Mouse (Mus musculus): ENCODE results near the gene Gm20388. TPM values are rescaled to one million over a fixed set of nuclear protein-coding genes. Genes with fewer than 3 reads are reported as not detected.
"Not testable (repeated sequence)": the region's sequence is repeated elsewhere in the genome, so short reads cannot be mapped to it uniquely, and the experiment has no call there.

Gm20388 gene
- polyA plus RNA-seq, 1 experiment from 2014 or later, result not detected

DNA sequence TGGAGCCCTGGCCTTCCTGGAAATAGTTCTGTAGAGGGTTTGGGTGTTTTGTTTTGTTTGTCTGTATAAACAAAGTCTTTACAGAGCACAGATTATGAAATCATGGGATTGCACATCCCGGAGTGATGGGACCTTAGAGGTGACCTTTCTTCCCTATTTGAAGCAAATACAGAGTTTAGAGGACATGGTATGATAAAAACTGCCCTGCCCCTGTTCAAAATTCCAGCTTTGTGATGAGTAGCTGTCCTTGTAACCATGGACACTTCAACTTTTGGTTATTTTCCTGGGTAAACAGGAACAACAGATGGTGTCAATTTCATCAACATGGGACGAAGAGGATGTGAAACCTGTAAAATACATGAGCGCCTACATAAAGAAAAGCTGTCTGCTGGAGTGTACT lies 3133.3 kb downstream of the Gm20388 start:
- Histone ChIP-seq H3K4me3 (ENCODE audit: control insufficient read depth in 1 of 2, insufficient read depth in 1 of 2, low read depth in 1 of 2, low read length in 2 of 2) (no peak overlapping the region), H3K27me3 (ENCODE audit: control insufficient read depth, insufficient read depth, low read length) (no peaks in the 10 kb centered on the region), H3K9ac (ENCODE audit: low read length) (no peak overlapping the region), H3K4me1 (ENCODE audit: control insufficient read depth in 2 of 2, insufficient read depth in 2 of 2, low read length in 2 of 2) (peaks cover 4 to 30% of the 10 kb centered on the region in 2 experiments; a peak in 2 of 4 replicates), H3K36me3 (ENCODE audit: control insufficient read depth, insufficient read depth, low read length) (0 out of 2 replicates have a peak, but pooled peaks cover 6% of the 10 kb centered on the region), H3K27ac (replicated peaks in 1 of 2; ENCODE audit: control insufficient read depth in 1 of 2, insufficient read depth in 1 of 2, low read depth in 2 of 2, low read length in 2 of 2) (no peak overlapping the region), H3K9me3 (ENCODE audit: control insufficient read depth, low read length) (no peaks in the 10 kb centered on the region), H3K4me2 (ENCODE audit: low read length) (no peak overlapping the region)
- no peak for ATAC-seq (ENCODE audit: insufficient number of reproducible peaks, insufficient read depth, low FRiP score, low read depth)
- 87% methylated on average over 3 of the region's 3 CpGs for WGBS

DNA sequence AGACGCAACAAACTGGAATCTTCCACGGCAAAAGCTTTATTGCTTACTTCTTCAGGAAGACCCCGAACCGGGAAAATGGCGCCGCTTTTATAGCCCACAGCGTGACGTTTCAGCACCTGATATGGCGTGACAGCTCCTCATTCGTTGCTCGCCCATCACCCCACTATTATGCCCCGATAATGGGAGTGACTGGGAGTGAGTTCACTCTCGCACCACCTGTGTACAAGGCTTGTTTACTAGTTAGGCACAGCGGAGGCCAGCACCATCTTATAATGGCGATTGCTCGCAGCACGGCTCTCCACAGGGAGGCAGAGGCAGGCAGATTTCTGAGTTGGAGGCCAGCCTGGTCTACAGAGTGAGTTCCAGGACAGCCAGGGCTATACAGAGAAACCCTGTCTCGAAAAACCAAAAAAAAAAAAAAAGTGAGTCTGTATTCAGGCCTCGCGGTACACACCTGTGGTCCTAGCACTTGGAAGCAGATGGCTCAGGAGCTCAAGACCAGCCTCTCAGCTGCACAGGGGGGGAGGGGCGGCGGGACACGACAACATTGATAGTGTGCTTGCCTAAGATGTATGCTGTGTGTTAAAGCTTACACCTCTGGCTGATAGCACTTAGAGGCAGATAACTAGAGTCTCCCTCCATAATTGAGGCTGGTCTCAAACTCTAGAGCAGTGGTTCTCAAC lies 3134.2 kb downstream of the Gm20388 start:
- H3K27ac ChIP-seq (replicated peaks in 1 of 2; ENCODE audit: control insufficient read depth in 1 of 2, insufficient read depth in 1 of 2, low read depth in 2 of 2, low read length in 2 of 2); ATAC-seq (ENCODE audit: insufficient number of reproducible peaks, insufficient read depth, low FRiP score, low read depth); H3K4me2 ChIP-seq (ENCODE audit: low read length); H3K9ac ChIP-seq (ENCODE audit: low read length); H3K9me3 ChIP-seq (ENCODE audit: control insufficient read depth, low read length); H3K27me3 ChIP-seq (ENCODE audit: control insufficient read depth, insufficient read depth, low read length); H3K36me3 ChIP-seq (ENCODE audit: control insufficient read depth, insufficient read depth, low read length); H3K4me3 ChIP-seq (ENCODE audit: control insufficient read depth in 1 of 2, insufficient read depth in 1 of 2, low read depth in 1 of 2, low read length in 2 of 2): not testable (repeated sequence)
- H3K4me1 ChIP-seq (ENCODE audit: control insufficient read depth in 2 of 2, insufficient read depth in 2 of 2, low read length in 2 of 2), result peaks cover 2 to 21% of the 10 kb centered on the region in 2 experiments; a peak in 2 of 4 replicates
- 91% methylated on average over 22 of the region's 23 CpGs for WGBS

DNA sequence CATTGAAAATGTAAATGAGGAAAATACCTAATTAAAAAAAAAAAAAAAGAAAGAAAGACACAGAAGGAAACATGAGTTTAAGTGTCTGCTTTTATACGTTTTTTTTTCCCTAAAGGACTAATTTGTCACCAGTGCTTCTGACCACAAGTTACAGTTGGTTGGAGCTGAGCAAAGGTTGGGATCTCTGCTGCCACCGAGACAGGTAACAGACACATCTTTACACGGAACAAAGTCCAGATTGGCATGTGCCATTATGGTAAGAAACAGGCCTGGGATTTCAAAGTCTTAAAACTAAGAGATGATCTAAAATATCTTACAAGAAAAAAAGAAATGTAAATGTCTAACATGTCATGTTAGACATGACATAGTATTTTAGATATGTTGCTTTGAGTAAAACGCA lies 3136.1 kb downstream of the Gm20388 start:
- Histone ChIP-seq H3K36me3 (ENCODE audit: control insufficient read depth, insufficient read depth, low read length) (0 out of 2 replicates have a peak, but pooled peaks cover 6% of the 10 kb centered on the region), H3K27me3 (ENCODE audit: control insufficient read depth, insufficient read depth, low read length) (no peaks in the 10 kb centered on the region), H3K4me2 (ENCODE audit: low read length) (no peak overlapping the region), H3K27ac (replicated peaks in 1 of 2; ENCODE audit: control insufficient read depth in 1 of 2, insufficient read depth in 1 of 2, low read depth in 2 of 2, low read length in 2 of 2) (no peak overlapping the region), H3K4me3 (ENCODE audit: control insufficient read depth in 1 of 2, insufficient read depth in 1 of 2, low read depth in 1 of 2, low read length in 2 of 2) (no peak overlapping the region), H3K9ac (ENCODE audit: low read length) (no peak overlapping the region), H3K9me3 (ENCODE audit: control insufficient read depth, low read length) (no peaks in the 10 kb centered on the region), H3K4me1 (ENCODE audit: control insufficient read depth in 2 of 2, insufficient read depth in 2 of 2, low read length in 2 of 2) (peaks cover 2 to 11% of the 10 kb centered on the region in 2 experiments; a peak in 2 of 4 replicates)
- WGBS, result 73% methylated on average over 4 of the region's 4 CpGs
- ATAC-seq (ENCODE audit: insufficient number of reproducible peaks, insufficient read depth, low FRiP score, low read depth), result no peak

DNA sequence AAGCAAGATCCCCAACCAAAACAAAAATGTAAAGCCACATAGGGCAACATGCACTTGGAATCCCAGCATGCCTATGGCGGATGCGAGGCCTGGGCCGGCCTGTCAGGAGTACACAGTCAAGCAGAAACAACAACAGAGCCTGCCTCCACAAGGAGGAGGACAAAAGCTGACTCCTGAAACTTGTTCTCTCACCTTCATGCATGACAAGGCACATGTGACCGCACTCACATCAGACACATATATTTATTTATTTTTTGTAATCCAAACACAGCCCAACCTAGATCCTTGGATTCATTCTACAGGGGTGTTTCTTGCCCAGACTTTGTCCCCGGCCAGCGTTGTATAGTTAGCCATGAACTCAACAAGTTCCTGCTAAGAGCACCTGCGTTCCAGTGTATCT lies 3137.2 kb downstream of the Gm20388 start:
- no peak for ATAC-seq (ENCODE audit: insufficient number of reproducible peaks, insufficient read depth, low FRiP score, low read depth)
- 86% methylated on average over 7 of the region's 7 CpGs for WGBS
- Histone ChIP-seq H3K27ac (replicated peaks in 1 of 2; ENCODE audit: control insufficient read depth in 1 of 2, insufficient read depth in 1 of 2, low read depth in 2 of 2, low read length in 2 of 2) (no peak overlapping the region), H3K4me2 (ENCODE audit: low read length) (no peak overlapping the region), H3K4me1 (ENCODE audit: control insufficient read depth in 2 of 2, insufficient read depth in 2 of 2, low read length in 2 of 2) (peaks cover 2 to 11% of the 10 kb centered on the region in 2 experiments; a peak in 2 of 4 replicates), H3K4me3 (ENCODE audit: control insufficient read depth in 1 of 2, insufficient read depth in 1 of 2, low read depth in 1 of 2, low read length in 2 of 2) (no peak overlapping the region), H3K27me3 (ENCODE audit: control insufficient read depth, insufficient read depth, low read length) (no peaks in the 10 kb centered on the region), H3K9me3 (ENCODE audit: control insufficient read depth, low read length) (no peaks in the 10 kb centered on the region), H3K36me3 (ENCODE audit: control insufficient read depth, insufficient read depth, low read length) (0 out of 2 replicates have a peak, but pooled peaks cover 6% of the 10 kb centered on the region), H3K9ac (ENCODE audit: low read length) (no peak overlapping the region)

DNA sequence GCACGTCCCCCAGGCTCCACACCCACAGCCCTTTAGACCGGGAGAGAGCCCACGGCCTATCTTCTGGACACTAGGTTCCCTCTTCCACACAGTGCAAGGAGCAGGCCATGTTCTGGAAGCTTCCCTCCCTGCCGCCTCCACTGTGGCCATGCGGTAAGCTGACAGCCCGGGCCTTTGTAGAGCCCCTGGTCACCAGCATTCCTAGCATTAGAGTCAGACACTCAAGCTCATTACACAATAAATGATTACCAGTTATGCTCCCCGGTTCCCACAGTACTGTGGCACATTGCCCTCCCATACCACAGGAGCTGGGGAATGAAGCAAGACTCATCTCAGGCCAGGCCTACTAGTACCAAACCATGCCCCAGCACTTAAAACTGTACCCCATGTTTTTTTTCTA lies 3137.8 kb downstream of the Gm20388 start:
- Histone ChIP-seq H3K4me1 (ENCODE audit: control insufficient read depth in 2 of 2, insufficient read depth in 2 of 2, low read length in 2 of 2) (peaks cover under 1 to 7% of the 10 kb centered on the region in 2 experiments; a peak in 2 of 4 replicates), H3K9me3 (ENCODE audit: control insufficient read depth, low read length) (no peaks in the 10 kb centered on the region), H3K27ac (replicated peaks in 1 of 2; ENCODE audit: control insufficient read depth in 1 of 2, insufficient read depth in 1 of 2, low read depth in 2 of 2, low read length in 2 of 2) (no peak overlapping the region), H3K36me3 (ENCODE audit: control insufficient read depth, insufficient read depth, low read length) (0 out of 2 replicates have a peak, but pooled peaks cover 6% of the 10 kb centered on the region), H3K27me3 (ENCODE audit: control insufficient read depth, insufficient read depth, low read length) (no peaks in the 10 kb centered on the region), H3K4me3 (ENCODE audit: control insufficient read depth in 1 of 2, insufficient read depth in 1 of 2, low read depth in 1 of 2, low read length in 2 of 2) (no peak overlapping the region), H3K4me2 (ENCODE audit: low read length) (no peak overlapping the region), H3K9ac (ENCODE audit: low read length) (no peak overlapping the region)
- no peak for ATAC-seq (ENCODE audit: insufficient number of reproducible peaks, insufficient read depth, low FRiP score, low read depth)
- 83% methylated on average over 7 of the region's 7 CpGs for WGBS

DNA sequence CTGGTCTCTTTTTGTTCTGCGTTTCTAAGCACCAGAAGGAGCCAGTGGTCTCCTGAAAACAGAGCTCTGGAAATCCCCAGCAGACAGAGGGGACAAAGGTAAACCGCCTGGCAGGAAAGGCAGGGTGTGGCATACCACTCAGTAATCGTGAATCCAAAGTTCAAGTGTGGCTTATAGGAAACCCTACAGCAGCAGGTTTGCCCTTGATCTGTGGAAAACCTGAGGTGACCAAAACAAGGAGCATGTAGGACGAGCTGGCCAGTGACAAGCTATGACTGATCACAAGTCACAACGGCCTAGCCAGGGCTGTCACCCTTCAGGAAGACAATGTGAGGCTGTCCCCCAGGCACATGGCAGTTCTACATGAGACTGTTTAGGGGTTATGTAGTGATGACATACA lies 3140.8 kb downstream of the Gm20388 start:
- no peak overlapping the region for H3K27ac ChIP-seq (replicated peaks in 1 of 2; ENCODE audit: control insufficient read depth in 1 of 2, insufficient read depth in 1 of 2, low read depth in 2 of 2, low read length in 2 of 2)

DNA sequence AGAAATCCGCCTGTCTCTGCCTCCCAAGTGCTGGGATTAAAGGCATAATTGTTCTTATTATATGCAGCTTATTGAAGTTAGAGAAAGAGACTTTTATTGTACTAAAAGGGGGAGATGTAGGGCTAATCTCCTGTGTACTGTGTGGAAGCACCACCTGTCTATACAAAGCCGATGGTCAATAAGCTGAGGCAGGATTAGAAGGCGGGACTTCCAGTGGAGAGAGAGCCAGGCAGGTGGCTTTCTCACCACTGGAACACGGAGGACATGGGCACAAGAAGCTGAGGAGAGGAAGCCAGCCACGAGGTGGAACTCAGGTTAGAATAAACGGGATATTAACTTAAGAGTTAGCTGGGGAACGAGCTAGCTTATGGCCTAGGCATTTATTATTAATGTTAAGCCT lies 3152.1 kb downstream of the Gm20388 start, which contains the start of gene Spg7:
TSS of gene Spg7 (plus strand) at position 222 of the 400 bp plus-strand sequence.
- H3K27ac ChIP-seq (replicated peaks in 1 of 2; ENCODE audit: control insufficient read depth in 1 of 2, insufficient read depth in 1 of 2, low read depth in 2 of 2, low read length in 2 of 2), result no peak within 1 kb of the TSS
- ATAC-seq (ENCODE audit: insufficient number of reproducible peaks, insufficient read depth, low FRiP score, low read depth), result no peak
- H3K4me1 ChIP-seq (ENCODE audit: control insufficient read depth in 2 of 2, insufficient read depth in 2 of 2, low read length in 2 of 2), result peaks cover 4 to 20% of the 10 kb centered on the region in 2 experiments
- 76% methylated on average over 7 of the region's 7 CpGs for WGBS
- H3K9ac ChIP-seq (ENCODE audit: low read length), result no peak within 1 kb of the TSS
- H3K36me3 ChIP-seq (ENCODE audit: control insufficient read depth, insufficient read depth, low read length), result peaks cover 13% of the 10 kb centered on the region
- H3K4me3 ChIP-seq (ENCODE audit: control insufficient read depth in 1 of 2, insufficient read depth in 1 of 2, low read depth in 1 of 2, low read length in 2 of 2), result no peak within 1 kb of the TSS
- no peaks in the 10 kb centered on the region for H3K27me3 ChIP-seq (ENCODE audit: control insufficient read depth, insufficient read depth, low read length)
- no peak within 1 kb of the TSS for H3K4me2 ChIP-seq (ENCODE audit: low read length)
- no peaks in the 10 kb centered on the region for H3K9me3 ChIP-seq (ENCODE audit: control insufficient read depth, low read length)

More for the DNA sequence above, 3140.8 kb downstream of the Gm20388 start:
- Histone ChIP-seq H3K36me3 (ENCODE audit: control insufficient read depth, insufficient read depth, low read length) (no peaks in the 10 kb centered on the region), H3K9ac (ENCODE audit: low read length) (no peak overlapping the region), H3K4me2 (ENCODE audit: low read length) (no peak overlapping the region), H3K27me3 (ENCODE audit: control insufficient read depth, insufficient read depth, low read length) (no peaks in the 10 kb centered on the region), H3K9me3 (ENCODE audit: control insufficient read depth, low read length) (no peaks in the 10 kb centered on the region), H3K4me3 (ENCODE audit: control insufficient read depth in 1 of 2, insufficient read depth in 1 of 2, low read depth in 1 of 2, low read length in 2 of 2) (no peak overlapping the region), H3K4me1 (ENCODE audit: control insufficient read depth in 2 of 2, insufficient read depth in 2 of 2, low read length in 2 of 2) (no peaks in the 10 kb centered on the region)
- 61% methylated on average over 5 of the region's 5 CpGs for WGBS
- ATAC-seq (ENCODE audit: insufficient number of reproducible peaks, insufficient read depth, low FRiP score, low read depth), result no peak

All from heart, embryonic 14.5 days (tissue).